Mouse (Mus musculus): ENCODE data around the gene Rbfox2. TPM values are rescaled to one million over a fixed set of nuclear protein-coding genes. Genes with fewer than 3 reads are reported as not detected.

Rbfox2 gene
- polyA plus RNA-seq, 1 experiment from 2014 or later, result 23.2 TPM

GRCm38 (mm10) chr15:77058566-77058965 is 248.2 kb downstream of the Rbfox2 start:
- H3K4me2 ChIP-seq (replicated peaks; ENCODE audit: low read depth), result no peak overlapping the region
- no peak overlapping the region for H3K4me3 ChIP-seq (ENCODE audit: low read depth, low read length)
- H3K9me3 ChIP-seq (ENCODE audit: control insufficient read depth, low read length), result no peaks in the 10 kb centered on the region
- no peak overlapping the region for H3K27ac ChIP-seq (replicated peaks)
- TF ChIP-seq EP300 (optimal IDR thresholded peaks at IDR 0.05) (no peak), CTCF (IDR thresholded peaks at IDR 0.05; ENCODE audit: low read depth) (no peak)
- no peaks in the 10 kb centered on the region for H3K27me3 ChIP-seq (ENCODE audit: control insufficient read depth, insufficient read depth, low read length)
- H3K9ac ChIP-seq (ENCODE audit: low read length), result no peak overlapping the region
- no peaks in the 10 kb centered on the region for H3K36me3 ChIP-seq (ENCODE audit: control insufficient read depth, insufficient read depth, low read length)
- ATAC-seq (ENCODE audit: low FRiP score, low TSS enrichment) (no peak), DNase-seq (ENCODE audit: low spot score) (no peak)
- peaks cover 2% of the 10 kb centered on the region; the same call in 1 of the 2 replicates for H3K4me1 ChIP-seq (replicated peaks; ENCODE audit: control insufficient read depth, insufficient read depth)

DNA sequence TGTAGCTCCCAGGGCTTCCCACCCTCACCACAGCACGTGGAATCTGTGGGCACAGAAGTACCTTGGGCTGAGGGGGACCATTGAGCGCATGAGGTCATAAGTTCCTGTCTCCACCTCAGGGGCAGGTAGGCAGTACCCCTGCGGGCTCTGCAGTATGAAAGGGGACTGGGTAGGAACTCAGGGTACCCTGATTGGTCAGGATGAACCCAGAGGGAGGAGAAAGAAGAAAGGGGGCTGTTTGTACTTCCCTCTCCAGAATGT is 250.1 kb downstream of the Rbfox2 start:
- TF ChIP-seq EP300 (optimal IDR thresholded peaks at IDR 0.05) (no peak), CTCF (IDR thresholded peaks at IDR 0.05; ENCODE audit: low read depth) (no peak)
- 42% methylated on average over 3 of the region's 3 CpGs for WGBS

DNA sequence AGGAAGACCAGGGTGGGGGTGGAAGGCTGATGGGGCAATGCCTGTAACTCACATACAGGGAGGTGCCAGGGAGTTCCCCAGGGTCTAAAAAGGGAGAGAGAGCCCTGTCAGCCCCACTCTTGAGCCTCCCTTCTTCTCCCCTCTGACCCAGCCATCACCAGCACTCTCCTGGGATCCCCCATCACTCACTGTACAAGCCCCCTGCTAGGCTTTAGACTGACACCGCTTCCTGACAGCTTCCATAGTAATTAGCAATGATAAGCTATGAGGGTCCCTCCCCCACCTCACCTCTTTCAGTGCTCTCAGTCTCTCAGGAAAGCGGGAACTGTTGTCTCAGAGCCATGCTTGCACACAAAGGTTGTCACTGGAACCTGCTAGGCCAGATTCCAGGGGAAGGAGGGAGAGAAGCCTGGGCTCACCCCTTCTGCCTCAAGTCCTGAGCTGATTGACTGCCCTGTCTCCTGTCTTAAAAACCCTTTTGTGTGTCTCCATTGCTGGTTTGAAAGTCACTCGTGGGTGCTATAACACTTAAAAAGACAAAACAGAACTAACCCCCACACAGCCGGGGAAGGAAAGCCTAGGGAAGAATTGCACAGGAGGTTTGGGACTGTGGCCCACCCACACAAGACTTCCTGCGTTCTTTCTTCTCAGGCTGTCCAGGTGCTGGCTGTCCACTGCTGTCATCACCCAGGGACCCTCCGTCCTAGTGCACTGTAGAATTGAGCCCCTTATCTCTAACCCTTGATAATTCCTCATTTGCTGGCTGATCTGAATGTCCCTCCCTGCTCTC is 250.6 kb downstream of the Rbfox2 start:
- Histone ChIP-seq H3K27ac (replicated peaks) (peak overlapping the region; percentile 65), H3K9me3 (ENCODE audit: control insufficient read depth, low read length) (no peaks in the 10 kb centered on the region), H3K4me2 (replicated peaks; ENCODE audit: low read depth) (no peak overlapping the region), H3K9ac (ENCODE audit: low read length) (peak overlapping the region; percentile 8; the same call in 1 of the 2 replicates), H3K36me3 (ENCODE audit: control insufficient read depth, insufficient read depth, low read length) (no peaks in the 10 kb centered on the region), H3K4me1 (replicated peaks; ENCODE audit: control insufficient read depth, insufficient read depth) (peaks cover 2% of the 10 kb centered on the region; the same call in 1 of the 2 replicates), H3K27me3 (ENCODE audit: control insufficient read depth, insufficient read depth, low read length) (no peaks in the 10 kb centered on the region), H3K4me3 (ENCODE audit: low read depth, low read length) (no peak overlapping the region)
- ATAC-seq (ENCODE audit: low FRiP score, low TSS enrichment) (no peak), DNase-seq (ENCODE audit: low spot score) (peak; percentile 59)
- TF ChIP-seq EP300 (optimal IDR thresholded peaks at IDR 0.05), result no peak
- no peak for TF ChIP-seq CTCF (IDR thresholded peaks at IDR 0.05; ENCODE audit: low read depth)
- 25% methylated on average over 6 of the region's 6 CpGs for whole genome bisulfite sequencing

More for the DNA sequence above, 250.1 kb downstream of the Rbfox2 start:
- Histone ChIP-seq H3K27ac (replicated peaks) (peak overlapping the region; percentile 65; the same call in 1 of the 2 replicates), H3K9ac (ENCODE audit: low read length) (no peak overlapping the region), H3K36me3 (ENCODE audit: control insufficient read depth, insufficient read depth, low read length) (no peaks in the 10 kb centered on the region), H3K4me1 (replicated peaks; ENCODE audit: control insufficient read depth, insufficient read depth) (peaks cover 2% of the 10 kb centered on the region; the same call in 1 of the 2 replicates), H3K9me3 (ENCODE audit: control insufficient read depth, low read length) (no peaks in the 10 kb centered on the region), H3K27me3 (ENCODE audit: control insufficient read depth, insufficient read depth, low read length) (no peaks in the 10 kb centered on the region), H3K4me2 (replicated peaks; ENCODE audit: low read depth) (no peak overlapping the region), H3K4me3 (ENCODE audit: low read depth, low read length) (no peak overlapping the region)
- no peak for DNase-seq (ENCODE audit: low spot score)
- no peak for ATAC-seq (ENCODE audit: low FRiP score, low TSS enrichment)

DNA sequence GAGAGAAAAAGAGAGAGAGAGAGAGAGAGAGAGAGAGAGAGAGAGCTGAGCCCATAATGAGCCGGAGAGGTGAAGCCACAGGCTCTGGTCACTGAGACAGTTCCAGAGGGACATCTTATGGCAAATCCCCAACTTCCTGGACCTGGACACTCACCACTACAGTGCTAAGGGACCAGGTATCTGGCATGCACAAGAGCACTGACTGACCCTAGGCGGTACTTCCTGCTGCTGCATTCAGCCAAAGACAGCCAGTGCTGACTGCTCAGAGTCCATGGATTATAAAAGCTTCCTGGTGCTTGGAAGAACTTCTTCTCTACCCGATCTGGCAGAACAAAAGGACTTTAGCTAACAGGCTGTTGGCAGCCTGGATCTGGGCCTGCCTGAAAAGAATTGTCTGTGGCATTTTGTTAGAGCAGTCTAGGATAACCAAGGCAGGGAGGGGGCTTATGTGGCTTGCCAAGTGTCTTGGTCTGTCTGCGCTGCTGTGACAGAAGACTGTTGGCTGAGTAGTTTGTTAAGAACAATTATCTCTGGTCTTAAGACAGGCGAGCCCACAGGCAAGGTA is 252.1 kb downstream of the Rbfox2 start:
- TF ChIP-seq EP300 (optimal IDR thresholded peaks at IDR 0.05) (no peak), CTCF (IDR thresholded peaks at IDR 0.05; ENCODE audit: low read depth) (no peak)
- H3K9me3 ChIP-seq (ENCODE audit: control insufficient read depth, low read length), result no peaks in the 10 kb centered on the region
- H3K27ac ChIP-seq (replicated peaks), result peak overlapping the region; percentile 30; the same call in 1 of the 2 replicates
- H3K9ac ChIP-seq (ENCODE audit: low read length), result no peak overlapping the region
- peak; percentile 54 for ATAC-seq (ENCODE audit: low FRiP score, low TSS enrichment)
- DNase-seq (ENCODE audit: low spot score), result no peak
- no peaks in the 10 kb centered on the region for H3K36me3 ChIP-seq (ENCODE audit: control insufficient read depth, insufficient read depth, low read length)
- H3K4me1 ChIP-seq (replicated peaks; ENCODE audit: control insufficient read depth, insufficient read depth), result peaks cover 2% of the 10 kb centered on the region; the same call in 1 of the 2 replicates
- no peak overlapping the region for H3K4me2 ChIP-seq (replicated peaks; ENCODE audit: low read depth)
- H3K4me3 ChIP-seq (ENCODE audit: low read depth, low read length), result no peak overlapping the region
- H3K27me3 ChIP-seq (ENCODE audit: control insufficient read depth, insufficient read depth, low read length), result no peaks in the 10 kb centered on the region
- 63% methylated on average over 5 of the region's 5 CpGs for WGBS

DNA sequence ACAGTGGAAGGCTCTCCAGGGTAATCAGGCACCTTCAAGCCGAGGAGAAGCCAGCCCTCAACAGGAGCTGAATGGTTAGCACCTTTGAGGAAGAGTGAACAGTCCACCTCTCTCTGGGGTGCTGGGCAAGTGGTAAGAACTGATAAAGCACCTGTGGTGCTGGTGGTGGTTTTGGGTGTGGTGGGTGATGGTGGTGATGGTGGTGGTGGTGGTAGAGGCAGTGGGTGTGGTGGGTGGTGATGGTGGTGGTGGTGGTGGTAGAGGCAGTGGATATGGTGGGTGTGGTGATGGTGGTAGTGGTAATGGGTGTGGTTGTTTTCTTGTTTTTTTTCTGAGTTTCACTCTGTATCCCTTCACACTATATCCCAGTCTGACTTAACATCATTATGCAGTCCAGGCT is 253.8 kb downstream of the Rbfox2 start:
- no peaks in the 10 kb centered on the region for H3K9me3 ChIP-seq (ENCODE audit: control insufficient read depth, low read length)

DNA sequence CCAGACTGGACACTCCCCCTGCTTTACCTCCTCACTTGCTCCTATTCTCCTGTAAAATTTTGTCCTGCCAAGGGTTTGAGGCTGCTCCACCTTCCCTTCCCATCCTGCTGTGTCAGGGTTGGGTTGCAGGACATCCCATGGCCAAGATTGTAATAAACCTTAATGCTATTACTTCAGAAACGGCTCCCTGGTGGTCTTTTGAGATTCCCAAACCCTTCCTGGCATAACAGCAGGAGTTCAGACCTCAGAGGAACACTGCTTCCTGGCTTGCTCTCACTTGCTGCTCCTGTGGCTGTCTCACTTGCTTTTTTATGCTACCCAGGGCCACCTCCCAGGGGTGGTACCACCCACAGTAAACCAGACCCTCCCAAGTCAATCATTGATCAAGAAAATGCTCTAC is 254.6 kb downstream of the Rbfox2 start:
- no peak overlapping the region for H3K27ac ChIP-seq (replicated peaks)
- peaks cover 2% of the 10 kb centered on the region; the same call in 1 of the 2 replicates for H3K4me1 ChIP-seq (replicated peaks; ENCODE audit: control insufficient read depth, insufficient read depth)
- H3K9ac ChIP-seq (ENCODE audit: low read length), result no peak overlapping the region
- no peaks in the 10 kb centered on the region for H3K36me3 ChIP-seq (ENCODE audit: control insufficient read depth, insufficient read depth, low read length)
- TF ChIP-seq EP300 (optimal IDR thresholded peaks at IDR 0.05) (no peak), CTCF (IDR thresholded peaks at IDR 0.05; ENCODE audit: low read depth) (no peak)
- WGBS, result 46% methylated on average over 1 of the region's 1 CpGs
- no peak overlapping the region for H3K4me3 ChIP-seq (ENCODE audit: low read depth, low read length)
- DNase-seq (ENCODE audit: low spot score), result no peak
- no peak overlapping the region for H3K4me2 ChIP-seq (replicated peaks; ENCODE audit: low read depth)
- no peaks in the 10 kb centered on the region for H3K9me3 ChIP-seq (ENCODE audit: control insufficient read depth, low read length)
- H3K27me3 ChIP-seq (ENCODE audit: control insufficient read depth, insufficient read depth, low read length), result no peaks in the 10 kb centered on the region
- no peak for ATAC-seq (ENCODE audit: low FRiP score, low TSS enrichment)

More for the DNA sequence above, 253.8 kb downstream of the Rbfox2 start:
- Histone ChIP-seq H3K4me2 (replicated peaks; ENCODE audit: low read depth) (no peak overlapping the region), H3K4me3 (ENCODE audit: low read depth, low read length) (no peak overlapping the region), H3K27ac (replicated peaks) (no peak overlapping the region), H3K36me3 (ENCODE audit: control insufficient read depth, insufficient read depth, low read length) (no peaks in the 10 kb centered on the region), H3K9ac (ENCODE audit: low read length) (no peak overlapping the region), H3K4me1 (replicated peaks; ENCODE audit: control insufficient read depth, insufficient read depth) (peaks cover 2% of the 10 kb centered on the region; the same call in 1 of the 2 replicates), H3K27me3 (ENCODE audit: control insufficient read depth, insufficient read depth, low read length) (no peaks in the 10 kb centered on the region)
- ATAC-seq (ENCODE audit: low FRiP score, low TSS enrichment) (no peak), DNase-seq (ENCODE audit: low spot score) (no peak)
- TF ChIP-seq EP300 (optimal IDR thresholded peaks at IDR 0.05), result no peak
- no peak for TF ChIP-seq CTCF (IDR thresholded peaks at IDR 0.05; ENCODE audit: low read depth)
- WGBS, result 94% methylated on average over 1 of the region's 1 CpGs
